24 mouse cellular contexts compared by ENCODE assay signal in genomic region chr5:5041480-5041879, GRCm38 (mm10).
"Had no signal": no experiment of that assay in that cellular context is flagged by ENCODE, and none has a peak within 500 bp of the region (broad histone marks: within the 10 kb centered on the region; RNA-seq: fewer than 3 reads in every experiment).

No protein-coding gene starts in this region.

- H3K4me2 ChIP-seq: kidney, embryonic 15.5 days; limb, embryonic 12.5 days; limb, embryonic 15.5 days; liver, embryonic 11.5 days; lung, embryonic 14.5 days; neural tube, embryonic 12.5 days; neural tube, embryonic 15.5 days had no signal

- H3K9ac ChIP-seq: kidney, embryonic 15.5 days; limb, embryonic 12.5 days; limb, embryonic 15.5 days; liver, embryonic 14.5 days; liver, postnatal 0 days; lung, embryonic 14.5 days; neural tube, embryonic 12.5 days; neural tube, embryonic 15.5 days had no signal

- H3K4me1 ChIP-seq: kidney, embryonic 15.5 days; limb, embryonic 15.5 days; neural tube, embryonic 12.5 days had no signal

- H3K4me3 ChIP-seq: kidney, embryonic 15.5 days; left cerebral cortex, adult 2 months; limb, embryonic 12.5 days; limb, embryonic 15.5 days; neural tube, embryonic 12.5 days; neural tube, embryonic 15.5 days had no signal

- H3K27ac ChIP-seq: kidney, embryonic 15.5 days; left cerebral cortex, adult 2 months; limb, embryonic 12.5 days; limb, embryonic 15.5 days; liver, embryonic 14.5 days; macrophage; neural tube, embryonic 12.5 days; neural tube, embryonic 15.5 days; stomach, postnatal 0 days had no signal

- ATAC-seq: liver, postnatal 0 days; lung, postnatal 0 days had no signal

- H3K9me3 ChIP-seq: kidney, embryonic 15.5 days; limb, embryonic 12.5 days; limb, embryonic 15.5 days; neural tube, embryonic 12.5 days; neural tube, embryonic 15.5 days had no signal

- H3K27me3 ChIP-seq: kidney, embryonic 15.5 days; limb, embryonic 12.5 days; limb, embryonic 15.5 days; neural tube, embryonic 12.5 days; neural tube, embryonic 15.5 days had no signal

- H3K36me3 ChIP-seq: kidney, embryonic 15.5 days; limb, embryonic 12.5 days; limb, embryonic 15.5 days; neural tube, embryonic 12.5 days; neural tube, embryonic 15.5 days had no signal

- DNase-seq: kidney, adult 11 months; kidney, adult 8-10 months; kidney, postnatal 10 days; kidney, postnatal 36 days; layer of hippocampus, postnatal 36 days; left cerebral cortex, postnatal 4 days; liver, postnatal 0 days; lung, embryonic 14.5 days; right cerebral cortex, adult 18-20 months; right cerebral cortex, postnatal 14 days; right cerebral cortex, postnatal 4 days; thymus, adult 2 months; thymus, postnatal 14 days had no signal
